Mouse (Mus musculus) thymus, postnatal 0 days (tissue): ENCODE data around the gene Strbp. TPM values are rescaled to one million over a fixed set of nuclear protein-coding genes. Genes with fewer than 3 reads are reported as not detected.

Experiments used
- microRNA-seq: library from miRNA; unstranded; fragments of <30 nt; microRNA quantifications from one replicate; pipeline ENCODE4, GENCODE M21; 2016; ENCODE audit warnings: borderline number of aligned reads
- polyA plus RNA-seq: library from polyadenylated mRNA; unstranded; fragments of >200 nt; fragmentation: Nextera tagmentation; extraction: Ambion mirVana; gene quantifications from 2 replicates; pipeline ENCODE4 v1.2.1, GENCODE M21; 2015

The Strbp gene
- polyA plus RNA-seq, 1 experiment from 2014 or later = 70.5 TPM

Small RNAs within 50 kb of the gene (microRNA-seq; reads per million reads assigned to microRNA genes)
- 1.7 reads per million for gene Mir5128

Other genes with a start within 250 kb of the Strbp start
- 0.19 and 0.29 TPM in 2 replicates for gene Gpr21, start 187.5 kb downstream of the Strbp start, polyA plus RNA-seq
- gene Crb2, start 72.4 kb upstream of the Strbp start, polyA plus RNA-seq = 0.10 and 0.17 TPM in 2 replicates